Mouse (Mus musculus): ENCODE results near the gene R3hdm2. TPM values are rescaled to one million over a fixed set of nuclear protein-coding genes. Genes with fewer than 3 reads are reported as not detected.

Gene R3hdm2
- polyA plus RNA-seq, 1 experiment from 2014 or later: 18.3 TPM

- Histone ChIP-seq H3K27me3 (replicated peaks; ENCODE audit: control insufficient read depth, insufficient read depth, low read length) (no peaks in the 10 kb centered on the region), H3K27ac (ENCODE audit: low read length) (no peak overlapping the region), H3K9ac (ENCODE audit: low read depth, low read length) (no peak overlapping the region), H3K4me1 (ENCODE audit: control insufficient read depth, insufficient read depth, low read length) (no peaks in the 10 kb centered on the region; the same call in 1 of the 2 replicates), H3K36me3 (ENCODE audit: control insufficient read depth, insufficient read depth, low read length) (peaks cover 5% of the 10 kb centered on the region), H3K9me3 (ENCODE audit: control insufficient read depth, low read length) (no peaks in the 10 kb centered on the region), H3K4me2 (ENCODE audit: low read depth, low read length) (no peak overlapping the region), H3K4me3 (ENCODE audit: low read length) (no peak overlapping the region)
- WGBS: 76% methylated on average over 3 of the region's 3 CpGs
- ATAC-seq: no peak
These were observed 96.4 kb downstream of the R3hdm2 start for GRCm38 (mm10) chr10:127476541-127476940.

GRCm38 (mm10) chr10:127477301-127477700 lies 97.2 kb downstream of the R3hdm2 start:
- WGBS: 82% methylated on average over 7 of the region's 7 CpGs
- Histone ChIP-seq H3K4me2 (ENCODE audit: low read depth, low read length) (no peak overlapping the region), H3K36me3 (ENCODE audit: control insufficient read depth, insufficient read depth, low read length) (peaks cover 3% of the 10 kb centered on the region), H3K9me3 (ENCODE audit: control insufficient read depth, low read length) (no peaks in the 10 kb centered on the region), H3K4me1 (ENCODE audit: control insufficient read depth, insufficient read depth, low read length) (no peaks in the 10 kb centered on the region; the same call in 1 of the 2 replicates), H3K27ac (ENCODE audit: low read length) (no peak overlapping the region), H3K4me3 (ENCODE audit: low read length) (no peak overlapping the region), H3K9ac (ENCODE audit: low read depth, low read length) (no peak overlapping the region), H3K27me3 (replicated peaks; ENCODE audit: control insufficient read depth, insufficient read depth, low read length) (no peaks in the 10 kb centered on the region)
- no peak for ATAC-seq

- 95% methylated on average over 4 of the region's 4 CpGs for WGBS
- Histone ChIP-seq H3K9ac (ENCODE audit: low read depth, low read length) (no peak overlapping the region), H3K27ac (ENCODE audit: low read length) (no peak overlapping the region), H3K4me1 (ENCODE audit: control insufficient read depth, insufficient read depth, low read length) (no peaks in the 10 kb centered on the region; the same call in 1 of the 2 replicates), H3K36me3 (ENCODE audit: control insufficient read depth, insufficient read depth, low read length) (peaks cover 3% of the 10 kb centered on the region), H3K27me3 (replicated peaks; ENCODE audit: control insufficient read depth, insufficient read depth, low read length) (no peaks in the 10 kb centered on the region), H3K4me3 (ENCODE audit: low read length) (no peak overlapping the region), H3K9me3 (ENCODE audit: control insufficient read depth, low read length) (no peaks in the 10 kb centered on the region), H3K4me2 (ENCODE audit: low read depth, low read length) (no peak overlapping the region)
- ATAC-seq: no peak
These were observed 99.0 kb downstream of the R3hdm2 start for GRCm38 (mm10) chr10:127479131-127479530.

- no peak overlapping the region for H3K4me2 ChIP-seq (ENCODE audit: low read depth, low read length)
- no peak overlapping the region for H3K4me3 ChIP-seq (ENCODE audit: low read length)
- no peaks in the 10 kb centered on the region for H3K27me3 ChIP-seq (replicated peaks; ENCODE audit: control insufficient read depth, insufficient read depth, low read length)
- peak; percentile 58 for ATAC-seq
- no peak overlapping the region for H3K9ac ChIP-seq (ENCODE audit: low read depth, low read length)
- H3K27ac ChIP-seq (ENCODE audit: low read length): 0 out of 2 replicates have a peak overlapping the region, but pooled peaks have one; percentile 11
- WGBS: 75% methylated on average over 19 of the region's 19 CpGs
- H3K4me1 ChIP-seq (ENCODE audit: control insufficient read depth, insufficient read depth, low read length): no peaks in the 10 kb centered on the region; the same call in 1 of the 2 replicates
- H3K36me3 ChIP-seq (ENCODE audit: control insufficient read depth, insufficient read depth, low read length): peaks cover 8% of the 10 kb centered on the region
- H3K9me3 ChIP-seq (ENCODE audit: control insufficient read depth, low read length): no peaks in the 10 kb centered on the region
These were observed 101.0 kb downstream of the R3hdm2 start for GRCm38 (mm10) chr10:127480833-127481813.

- no peaks in the 10 kb centered on the region for H3K27me3 ChIP-seq (replicated peaks; ENCODE audit: control insufficient read depth, insufficient read depth, low read length)
- H3K36me3 ChIP-seq (ENCODE audit: control insufficient read depth, insufficient read depth, low read length): peaks cover 5% of the 10 kb centered on the region
- no peak overlapping the region for H3K4me3 ChIP-seq (ENCODE audit: low read length)
- H3K27ac ChIP-seq (ENCODE audit: low read length): no peak overlapping the region
- no peak for ATAC-seq
- no peak overlapping the region for H3K4me2 ChIP-seq (ENCODE audit: low read depth, low read length)
- 89% methylated on average over 10 of the region's 10 CpGs for WGBS
- no peaks in the 10 kb centered on the region for H3K9me3 ChIP-seq (ENCODE audit: control insufficient read depth, low read length)
- no peaks in the 10 kb centered on the region; the same call in 1 of the 2 replicates for H3K4me1 ChIP-seq (ENCODE audit: control insufficient read depth, insufficient read depth, low read length)
- no peak overlapping the region for H3K9ac ChIP-seq (ENCODE audit: low read depth, low read length)
These were observed 105.1 kb downstream of the R3hdm2 start for GRCm38 (mm10) chr10:127485235-127485634.

- H3K4me2 ChIP-seq (ENCODE audit: low read depth, low read length): no peak overlapping the region
- WGBS: 87% methylated on average over 7 of the region's 7 CpGs
These were observed 108.7 kb downstream of the R3hdm2 start for GRCm38 (mm10) chr10:127488856-127489255.

GRCm38 (mm10) chr10:127490160-127491127 lies 110.3 kb downstream of the R3hdm2 start:
- H3K4me1 ChIP-seq (ENCODE audit: control insufficient read depth, insufficient read depth, low read length): no peaks in the 10 kb centered on the region
- ATAC-seq: no peak
- no peaks in the 10 kb centered on the region for H3K9me3 ChIP-seq (ENCODE audit: control insufficient read depth, low read length)
- 85% methylated on average over 18 of the region's 18 CpGs for WGBS
- H3K4me3 ChIP-seq (ENCODE audit: low read length): no peak overlapping the region
- H3K9ac ChIP-seq (ENCODE audit: low read depth, low read length): no peak overlapping the region
- no peaks in the 10 kb centered on the region for H3K27me3 ChIP-seq (replicated peaks; ENCODE audit: control insufficient read depth, insufficient read depth, low read length)
- H3K4me2 ChIP-seq (ENCODE audit: low read depth, low read length): no peak overlapping the region
- no peak overlapping the region for H3K27ac ChIP-seq (ENCODE audit: low read length)
- H3K36me3 ChIP-seq (ENCODE audit: control insufficient read depth, insufficient read depth, low read length): peaks cover 14% of the 10 kb centered on the region

More at GRCm38 (mm10) chr10:127488856-127489255, 108.7 kb downstream of the R3hdm2 start:
- no peak overlapping the region for H3K27ac ChIP-seq (ENCODE audit: low read length)
- H3K4me3 ChIP-seq (ENCODE audit: low read length): no peak overlapping the region
- no peaks in the 10 kb centered on the region for H3K27me3 ChIP-seq (replicated peaks; ENCODE audit: control insufficient read depth, insufficient read depth, low read length)
- H3K9me3 ChIP-seq (ENCODE audit: control insufficient read depth, low read length): no peaks in the 10 kb centered on the region
- H3K36me3 ChIP-seq (ENCODE audit: control insufficient read depth, insufficient read depth, low read length): peaks cover 9% of the 10 kb centered on the region
- H3K9ac ChIP-seq (ENCODE audit: low read depth, low read length): no peak overlapping the region
- no peaks in the 10 kb centered on the region for H3K4me1 ChIP-seq (ENCODE audit: control insufficient read depth, insufficient read depth, low read length)
- no peak for ATAC-seq

GRCm38 (mm10) chr10:127491128-127491512 lies 111.0 kb downstream of the R3hdm2 start:
- H3K4me3 ChIP-seq (ENCODE audit: low read length): no peak overlapping the region
- peaks cover 12% of the 10 kb centered on the region for H3K36me3 ChIP-seq (ENCODE audit: control insufficient read depth, insufficient read depth, low read length)
- H3K27ac ChIP-seq (ENCODE audit: low read length): no peak overlapping the region
- no peak for ATAC-seq
- no peak overlapping the region for H3K9ac ChIP-seq (ENCODE audit: low read depth, low read length)
- H3K27me3 ChIP-seq (replicated peaks; ENCODE audit: control insufficient read depth, insufficient read depth, low read length): no peaks in the 10 kb centered on the region
- 78% methylated on average over 8 of the region's 8 CpGs for WGBS
- H3K4me1 ChIP-seq (ENCODE audit: control insufficient read depth, insufficient read depth, low read length): no peaks in the 10 kb centered on the region
- H3K9me3 ChIP-seq (ENCODE audit: control insufficient read depth, low read length): no peaks in the 10 kb centered on the region
- no peak overlapping the region for H3K4me2 ChIP-seq (ENCODE audit: low read depth, low read length)

GRCm38 (mm10) chr10:127492118-127492517 lies 112.0 kb downstream of the R3hdm2 start:
- WGBS: 86% methylated on average over 3 of the region's 3 CpGs
- Histone ChIP-seq H3K27ac (ENCODE audit: low read length) (no peak overlapping the region), H3K9ac (ENCODE audit: low read depth, low read length) (no peak overlapping the region), H3K4me2 (ENCODE audit: low read depth, low read length) (no peak overlapping the region), H3K36me3 (ENCODE audit: control insufficient read depth, insufficient read depth, low read length) (peaks cover 12% of the 10 kb centered on the region), H3K4me1 (ENCODE audit: control insufficient read depth, insufficient read depth, low read length) (no peaks in the 10 kb centered on the region), H3K9me3 (ENCODE audit: control insufficient read depth, low read length) (no peaks in the 10 kb centered on the region), H3K4me3 (ENCODE audit: low read length) (no peak overlapping the region), H3K27me3 (replicated peaks; ENCODE audit: control insufficient read depth, insufficient read depth, low read length) (no peaks in the 10 kb centered on the region)
- ATAC-seq: no peak

Data from intestine, embryonic 16.5 days (tissue).